Comparison of ENCODE assay signal across 9 mouse cellular contexts in the genomic region with DNA sequence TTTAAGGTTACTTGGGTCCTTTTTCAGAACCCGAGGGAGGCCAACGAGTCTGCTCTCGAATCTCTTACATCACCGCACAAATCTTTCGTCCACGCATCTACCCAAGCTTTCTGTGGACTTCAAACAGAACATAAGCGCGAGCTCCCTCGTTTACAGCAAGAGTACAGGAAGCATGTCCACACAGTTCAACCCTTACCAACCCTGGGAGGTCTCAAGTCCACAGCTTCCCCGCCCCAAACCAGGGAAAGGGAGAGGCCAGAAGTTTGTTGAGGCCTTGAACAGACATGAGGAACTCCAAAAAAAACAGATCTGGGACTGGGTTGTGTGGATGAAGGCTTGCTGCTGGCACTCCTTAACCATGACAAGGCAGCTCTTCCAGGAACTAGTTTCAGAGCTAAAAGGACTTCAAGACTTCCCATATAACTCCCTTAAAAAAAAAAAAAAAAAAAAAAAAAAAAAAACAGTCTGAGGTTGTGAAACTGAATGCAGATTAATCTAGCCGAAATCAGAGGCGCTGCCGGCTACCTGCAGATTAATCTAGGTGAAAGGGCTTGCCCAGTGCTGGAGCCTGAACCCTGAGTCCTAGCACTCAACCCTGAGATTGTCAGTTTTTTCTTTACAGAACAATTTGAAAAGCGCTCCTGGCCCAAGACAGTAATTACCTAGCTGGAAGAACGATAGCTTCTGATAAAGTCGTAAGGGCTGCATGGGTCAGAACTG. TPM values are rescaled to one million over a fixed set of nuclear protein-coding genes. Genes with fewer than 3 reads are reported as not detected.
DNase-seq lines count a peak whose midpoint lies in the region; ATAC-seq lines count a peak whose summit lies in the region.
"Had no signal": no experiment of that assay in that cellular context is flagged by ENCODE, and none has a peak within 500 bp of the region (broad histone marks: within the 10 kb centered on the region; RNA-seq: fewer than 3 reads in every experiment).

No protein-coding gene starts in this region.

- peak overlapping the region; percentile 62 for H3K4me2 ChIP-seq in forebrain, embryonic 14.5 days (ENCODE audit: low read length)
- H3K4me2 ChIP-seq in liver, embryonic 12.5 days, result peak overlapping the region; percentile 92

- peaks cover 59% of the 10 kb centered on the region for H3K4me1 ChIP-seq in megakaryocyte, embryonic 14.5 days
- H3K4me1 ChIP-seq in forebrain, embryonic 14.5 days (ENCODE audit: control insufficient read depth, insufficient read depth, low read length), result peaks cover 8% of the 10 kb centered on the region; the same call in 1 of the 2 replicates
- H3K4me1 ChIP-seq in liver, embryonic 12.5 days, result peaks cover 42% of the 10 kb centered on the region

- H3K9me3 ChIP-seq in megakaryocyte, embryonic 14.5 days, result no peaks in the 10 kb centered on the region
- no peaks in the 10 kb centered on the region for H3K9me3 ChIP-seq in forebrain, embryonic 14.5 days (replicated peaks; ENCODE audit: control insufficient read depth, low read length)
- no peaks in the 10 kb centered on the region for H3K9me3 ChIP-seq in liver, embryonic 12.5 days (replicated peaks)

- H3K4me3 ChIP-seq in megakaryocyte, embryonic 14.5 days (replicated peaks), result peak overlapping the region; percentile 98
- H3K4me3 ChIP-seq in forebrain, embryonic 14.5 days (ENCODE audit: low read depth, low read length), result peak overlapping the region; percentile 77; the same call in 1 of the 2 replicates
- H3K4me3 ChIP-seq in liver, embryonic 12.5 days, result peak overlapping the region; percentile 71

- no peak for DNase-seq in forebrain, embryonic 14.5 days (ENCODE audit: low spot score)
- no peak for DNase-seq in urinary bladder, postnatal 14 days (ENCODE audit: low spot score)
- DNase-seq in gastrocnemius, postnatal 10 days, result no peak
- DNase-seq: layer of hippocampus, adult 9-11 months had no signal

- no peak overlapping the region for H3K27ac ChIP-seq in forebrain, embryonic 14.5 days (ENCODE audit: low read depth, low read length)
- H3K27ac ChIP-seq in liver, embryonic 12.5 days, result peak overlapping the region; percentile 77

- WGBS in forebrain, embryonic 14.5 days, result 91% methylated on average over 16 of the region's 16 CpGs
- WGBS in liver, embryonic 12.5 days (ENCODE audit: insufficient replicate concordance), result 81% methylated on average over 16 of the region's 16 CpGs

- peak overlapping the region; percentile 78 for H3K9ac ChIP-seq in forebrain, embryonic 14.5 days (ENCODE audit: low read length)
- H3K9ac ChIP-seq in liver, embryonic 12.5 days, result peak overlapping the region; percentile 85

- no peak for ATAC-seq in megakaryocyte, adult 5-6 weeks (ENCODE audit: poor library complexity, severe bottlenecking)
- no peak for ATAC-seq in forebrain, embryonic 14.5 days
- ATAC-seq in liver, embryonic 12.5 days, result no peak
- no peak for ATAC-seq in CD4-positive, CD25-positive, alpha-beta regulatory T cell, adult 4 months

- H3K36me3 ChIP-seq in megakaryocyte, embryonic 14.5 days (replicated peaks; ENCODE audit: low read length), result peaks cover 49% of the 10 kb centered on the region
- 0 out of 2 replicates have a peak, but pooled peaks cover 16% of the 10 kb centered on the region for H3K36me3 ChIP-seq in forebrain, embryonic 14.5 days (ENCODE audit: control insufficient read depth, insufficient read depth, low read length)
- peaks cover 48% of the 10 kb centered on the region for H3K36me3 ChIP-seq in liver, embryonic 12.5 days

- H3K27me3 ChIP-seq in megakaryocyte, embryonic 14.5 days (replicated peaks), result no peaks in the 10 kb centered on the region
- H3K27me3 ChIP-seq in forebrain, embryonic 14.5 days (replicated peaks; ENCODE audit: control insufficient read depth, insufficient read depth, low read length), result no peaks in the 10 kb centered on the region
- no peaks in the 10 kb centered on the region for H3K27me3 ChIP-seq in liver, embryonic 12.5 days (replicated peaks)

RNA-seq across cellular contexts. Expression of a gene that starts 1.3 kb away (rescaled TPM):
- 63.1 and 87.6 TPM in 2 replicates for polyA plus RNA-seq in megakaryocyte, embryonic 14.5 days (2012; ENCODE audit: insufficient read depth, low replicate concordance)
- 20.4 and 20.8 TPM in 2 replicates for total RNA-seq in megakaryocyte, adult 5-6 weeks (2015)
- total RNA-seq in megakaryocyte, adult 5-6 weeks (2017), result 28.8 and 28.9 TPM in 2 replicates
- polyA plus RNA-seq in forebrain, embryonic 14.5 days (2014; fragmentation: Nextera tagmentation; extraction: Ambion mirVana), result 12.0 and 14.3 TPM in 2 replicates
- 20.3 and 21.5 TPM in 2 replicates for polyA plus RNA-seq in liver, embryonic 12.5 days (2016; fragmentation: Nextera tagmentation; extraction: Ambion mirVana)
- 10 to 100 TPM; 32.5 to 42.2 TPM for polyA plus RNA-seq in CD4-positive, CD25-positive, alpha-beta regulatory T cell, adult 4 months (2017; shearing (Covaris generic))
- total RNA-seq in gastrocnemius, postnatal 10 days (2021), result 10 to 100 TPM in 1 of 2 experiments, 1 to 10 TPM in 1; 9.7 to 10.4 TPM

RNA-seq across cellular contexts. Expression of a gene that starts 1.5 kb away (rescaled TPM):
- polyA plus RNA-seq in megakaryocyte, embryonic 14.5 days (2012; ENCODE audit: insufficient read depth, low replicate concordance), result 0.40 TPM in 1 of 2 replicates, not detected in the other
- 2.3 and 3.4 TPM in 2 replicates for total RNA-seq in megakaryocyte, adult 5-6 weeks (2015)
- total RNA-seq in megakaryocyte, adult 5-6 weeks (2017), result 1.7 and 3.4 TPM in 2 replicates
- 13.0 and 15.0 TPM in 2 replicates for polyA plus RNA-seq in forebrain, embryonic 14.5 days (2014; fragmentation: Nextera tagmentation; extraction: Ambion mirVana)
- 4.8 and 5.9 TPM in 2 replicates for polyA plus RNA-seq in liver, embryonic 12.5 days (2016; fragmentation: Nextera tagmentation; extraction: Ambion mirVana)
- 1 to 10 TPM; 7.0 to 8.1 TPM for polyA plus RNA-seq in CD4-positive, CD25-positive, alpha-beta regulatory T cell, adult 4 months (2017; shearing (Covaris generic))
- 1 to 10 TPM; 1.2 to 1.4 TPM for total RNA-seq in gastrocnemius, postnatal 10 days (2021)

RNA-seq across cellular contexts. Expression of a gene that starts 17.7 kb away (rescaled TPM):
- polyA plus RNA-seq in megakaryocyte, embryonic 14.5 days (2012; ENCODE audit: insufficient read depth, low replicate concordance), result 7.7 and 9.9 TPM in 2 replicates
- total RNA-seq in megakaryocyte, adult 5-6 weeks (2015), result 5.2 and 5.5 TPM in 2 replicates
- total RNA-seq in megakaryocyte, adult 5-6 weeks (2017), result 3.2 and 5.0 TPM in 2 replicates
- 20.4 and 22.8 TPM in 2 replicates for polyA plus RNA-seq in forebrain, embryonic 14.5 days (2014; fragmentation: Nextera tagmentation; extraction: Ambion mirVana)
- polyA plus RNA-seq in liver, embryonic 12.5 days (2016; fragmentation: Nextera tagmentation; extraction: Ambion mirVana), result 5.5 TPM in 2 replicates
- polyA plus RNA-seq in CD4-positive, CD25-positive, alpha-beta regulatory T cell, adult 4 months (2017; shearing (Covaris generic)), result 1 to 10 TPM; 4.9 to 7.7 TPM
- 10 to 100 TPM; 18.1 to 20.5 TPM for total RNA-seq in gastrocnemius, postnatal 10 days (2021)

RNA-seq across cellular contexts. Expression of a gene that starts 19.1 kb away (rescaled TPM):
- polyA plus RNA-seq in megakaryocyte, embryonic 14.5 days (2012; ENCODE audit: insufficient read depth, low replicate concordance), result 13.3 and 15.6 TPM in 2 replicates
- total RNA-seq in megakaryocyte, adult 5-6 weeks (2015), result 5.7 and 6.4 TPM in 2 replicates
- 2.9 TPM in 2 replicates for total RNA-seq in megakaryocyte, adult 5-6 weeks (2017)
- polyA plus RNA-seq in forebrain, embryonic 14.5 days (2014; fragmentation: Nextera tagmentation; extraction: Ambion mirVana), result 19.5 and 23.5 TPM in 2 replicates
- 8.9 and 9.1 TPM in 2 replicates for polyA plus RNA-seq in liver, embryonic 12.5 days (2016; fragmentation: Nextera tagmentation; extraction: Ambion mirVana)
- polyA plus RNA-seq in CD4-positive, CD25-positive, alpha-beta regulatory T cell, adult 4 months (2017; shearing (Covaris generic)), result 10 to 100 TPM; 20.9 to 30.5 TPM
- 1 to 10 TPM; 3.5 to 4.5 TPM for total RNA-seq in gastrocnemius, postnatal 10 days (2021)

RNA-seq across cellular contexts. Expression of a gene that starts 23.6 kb away (rescaled TPM):
- polyA plus RNA-seq in megakaryocyte, embryonic 14.5 days (2012; ENCODE audit: insufficient read depth, low replicate concordance), result not detected in 2 replicates
- not detected in 2 replicates for total RNA-seq in megakaryocyte, adult 5-6 weeks (2015)
- not detected in 2 replicates for total RNA-seq in megakaryocyte, adult 5-6 weeks (2017)
- not detected in 2 replicates for polyA plus RNA-seq in forebrain, embryonic 14.5 days (2014; fragmentation: Nextera tagmentation; extraction: Ambion mirVana)
- polyA plus RNA-seq in liver, embryonic 12.5 days (2016; fragmentation: Nextera tagmentation; extraction: Ambion mirVana), result 0.66 and 1.8 TPM in 2 replicates
- not detected for polyA plus RNA-seq in CD4-positive, CD25-positive, alpha-beta regulatory T cell, adult 4 months (2017; shearing (Covaris generic))
- total RNA-seq in gastrocnemius, postnatal 10 days (2021), result over 10,000 TPM; 13,775 to 14,965 TPM
- polyA plus RNA-seq: spleen, adult 2 months had no signal
